Mouse (Mus musculus): ENCODE results near the gene Gm3625.
"Not testable (repeated sequence)": the region's sequence is repeated elsewhere in the genome, so short reads cannot be mapped to it uniquely, and the experiment has no call there.

The Gm3625 gene

DNA sequence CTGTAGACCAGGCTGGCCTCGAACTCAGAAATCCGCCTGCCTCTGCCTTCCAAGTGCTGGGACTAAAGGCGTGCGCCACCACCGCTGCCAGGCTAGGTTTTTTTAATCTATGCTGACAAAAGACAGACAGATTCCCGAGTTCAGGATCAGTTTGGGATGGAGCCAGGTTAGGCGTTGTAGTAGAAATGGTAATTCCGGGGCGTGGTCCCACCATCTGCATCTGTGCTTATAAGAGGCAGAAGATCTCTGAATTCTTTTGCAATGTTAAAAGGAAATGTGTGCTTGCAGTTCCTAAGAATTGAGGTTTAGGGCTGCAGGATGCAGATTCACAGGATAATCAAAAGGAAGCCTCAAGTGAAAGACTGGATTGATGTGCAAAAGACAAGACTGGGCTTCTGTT is 35.8 kb downstream of the Gm3625 start:
- in situ Hi-C loops (cut with MboI; ENCODE audit: low sequenced_read_pairs), result no loop called here

DNA sequence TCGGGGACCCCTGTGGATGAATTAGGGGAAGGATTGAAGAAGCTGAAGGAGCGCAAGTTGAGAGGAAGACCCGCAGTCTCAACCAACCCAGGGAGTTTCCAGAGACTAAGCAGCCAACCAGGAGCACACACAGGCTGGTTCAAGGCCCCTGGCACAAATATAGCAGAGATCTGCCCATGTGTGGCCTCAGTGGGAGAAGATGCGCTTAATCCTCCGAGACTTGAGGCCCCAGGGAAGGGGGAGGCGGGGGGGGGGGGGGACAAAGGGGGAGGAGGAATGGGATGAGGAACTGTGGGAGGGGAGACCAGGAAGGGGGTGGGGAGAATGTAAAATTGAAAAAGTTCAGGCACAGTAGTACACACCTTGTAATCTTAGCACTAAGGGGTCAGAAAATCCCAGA is 37.3 kb downstream of the Gm3625 start:
- in situ Hi-C loops (cut with MboI; ENCODE audit: low sequenced_read_pairs), result no loop called here

DNA sequence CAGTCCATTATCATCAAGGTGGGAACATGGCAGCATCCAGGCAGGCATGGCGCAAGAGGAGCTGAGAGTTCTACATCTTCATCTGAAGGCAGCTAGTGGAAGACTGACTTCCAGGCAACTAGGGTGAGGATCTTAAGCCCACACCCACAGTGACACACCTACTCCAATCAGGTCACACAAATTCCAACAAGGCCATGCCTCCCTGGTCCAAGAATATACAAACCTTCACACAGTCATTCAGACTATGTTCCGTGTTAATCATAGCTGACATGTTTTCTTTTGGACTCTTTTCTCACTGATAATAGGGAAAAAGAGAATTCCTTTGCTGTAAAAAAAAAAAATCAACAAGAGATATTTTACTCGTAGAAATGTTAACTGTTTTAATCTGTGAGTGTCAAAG is 39.0 kb downstream of the Gm3625 start:
- in situ Hi-C loops (cut with MboI; ENCODE audit: low sequenced_read_pairs), result not testable (repeated sequence)

DNA sequence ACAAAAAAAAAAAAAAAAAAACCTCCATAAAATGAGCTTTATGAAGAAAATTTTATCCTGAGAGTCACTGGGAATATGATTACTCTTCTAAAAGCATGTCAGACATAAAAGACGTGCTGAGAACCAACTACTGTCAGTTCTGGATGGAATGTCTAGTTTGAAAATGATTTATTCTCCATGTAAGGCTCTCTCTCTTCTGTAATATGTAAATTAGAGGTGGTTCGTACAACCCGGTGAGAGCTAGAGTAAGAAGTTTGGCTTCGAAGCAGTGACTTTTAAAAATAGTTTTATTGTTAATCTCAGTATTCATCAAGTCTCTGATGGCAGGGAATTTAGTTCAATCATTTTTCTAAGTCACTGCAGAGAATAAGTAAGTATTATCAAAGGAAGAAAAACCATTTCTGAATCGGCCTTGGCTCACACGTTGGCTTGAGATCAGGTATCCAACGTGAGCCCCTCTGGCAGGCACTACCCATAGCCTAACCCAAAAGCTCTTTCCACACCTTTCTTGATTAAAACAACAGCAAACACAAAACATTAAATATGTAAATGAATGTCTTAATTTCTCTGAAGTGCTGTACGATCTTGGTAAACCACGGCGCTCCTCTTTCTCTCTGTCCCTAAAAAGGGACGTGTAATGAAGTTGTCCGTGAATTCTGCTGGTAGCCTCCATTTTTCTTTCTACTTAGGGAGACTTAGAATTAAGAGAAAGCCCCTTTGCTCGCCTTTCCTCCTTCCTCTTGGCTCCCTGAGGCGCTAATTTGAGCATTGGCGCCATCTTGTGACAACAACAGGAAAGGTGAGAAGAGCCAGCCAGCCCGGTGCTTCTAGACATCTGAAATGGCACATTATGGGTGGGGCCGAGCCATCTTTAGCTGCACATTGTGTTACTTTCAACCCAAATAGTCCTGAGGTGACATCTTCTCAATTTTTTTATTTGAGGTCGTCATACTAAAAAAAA is 44.4 kb downstream of the Gm3625 start:
- in situ Hi-C loops (cut with MboI; ENCODE audit: low sequenced_read_pairs), result loop anchor here (10.0 kb wide), 1 partner anchor 444 kb away; no protein-coding TSS in a partner anchor

DNA sequence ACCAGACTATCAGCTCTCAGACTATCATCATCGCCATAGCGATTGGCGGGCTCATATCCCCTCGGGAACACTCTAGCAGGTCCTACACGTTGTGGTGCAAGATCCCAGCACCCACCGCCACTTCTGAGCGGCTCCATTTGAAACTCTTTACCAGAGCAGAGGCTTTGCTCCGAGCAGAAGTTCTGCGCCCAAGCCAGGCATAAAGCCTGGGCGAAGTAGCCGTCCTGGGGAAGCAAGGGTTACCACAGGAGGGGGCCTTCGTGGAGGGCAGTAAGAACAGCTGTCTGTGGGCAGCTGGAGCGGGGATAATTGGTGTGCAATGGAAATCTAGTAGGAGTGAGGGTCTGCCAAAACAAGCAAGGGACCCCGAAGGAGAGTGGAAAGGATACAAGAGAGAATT is 45.2 kb downstream of the Gm3625 start:
- in situ Hi-C loops (cut with MboI; ENCODE audit: low sequenced_read_pairs), result loop anchor here (10.0 kb wide), 1 partner anchor 443 kb away; no protein-coding TSS in a partner anchor

DNA sequence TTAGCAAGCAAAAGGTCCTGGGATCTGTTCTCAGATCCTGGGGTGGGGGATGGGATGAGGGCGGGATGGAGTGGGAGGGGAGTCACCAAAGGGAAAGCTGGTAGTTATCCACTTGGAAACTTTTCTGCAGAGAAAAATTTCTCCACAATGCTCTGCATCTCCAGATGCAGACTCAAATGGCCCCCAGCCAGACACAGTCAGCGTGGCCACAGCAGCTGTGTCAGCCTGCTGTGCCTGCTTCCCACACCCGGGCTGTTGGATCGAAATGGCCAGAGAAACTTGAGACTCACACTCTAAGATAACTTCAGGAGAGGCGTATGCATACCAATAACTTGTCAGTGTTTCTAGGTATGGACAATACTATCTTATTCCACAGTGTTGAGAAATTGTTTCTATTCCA is 46.2 kb downstream of the Gm3625 start:
- in situ Hi-C loops (cut with MboI; ENCODE audit: low sequenced_read_pairs), result loop anchor here (10.0 kb wide), 1 partner anchor 442 kb away; no protein-coding TSS in a partner anchor

DNA sequence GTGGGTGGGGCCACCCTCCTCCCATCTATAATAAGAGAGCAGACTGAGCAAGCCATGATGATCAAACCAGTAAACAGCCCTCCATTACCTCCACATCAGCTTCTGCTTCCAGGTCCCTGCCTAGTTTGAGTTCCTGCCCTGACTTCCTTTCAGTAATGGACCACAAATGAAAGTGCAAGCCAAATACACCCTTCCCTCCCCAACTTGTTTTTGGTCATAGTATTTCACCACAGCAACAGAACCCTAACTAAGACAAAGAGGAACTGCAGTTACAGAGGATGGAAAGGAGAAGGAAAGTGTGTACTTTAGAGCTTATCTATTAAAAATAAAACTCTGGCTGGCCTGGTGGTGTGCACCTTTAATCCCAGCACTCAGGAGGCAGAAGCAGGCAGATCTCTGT is 47.3 kb downstream of the Gm3625 start:
- in situ Hi-C loops (cut with MboI; ENCODE audit: low sequenced_read_pairs), result loop anchor here (10.0 kb wide), 1 partner anchor 441 kb away; no protein-coding TSS in a partner anchor

DNA sequence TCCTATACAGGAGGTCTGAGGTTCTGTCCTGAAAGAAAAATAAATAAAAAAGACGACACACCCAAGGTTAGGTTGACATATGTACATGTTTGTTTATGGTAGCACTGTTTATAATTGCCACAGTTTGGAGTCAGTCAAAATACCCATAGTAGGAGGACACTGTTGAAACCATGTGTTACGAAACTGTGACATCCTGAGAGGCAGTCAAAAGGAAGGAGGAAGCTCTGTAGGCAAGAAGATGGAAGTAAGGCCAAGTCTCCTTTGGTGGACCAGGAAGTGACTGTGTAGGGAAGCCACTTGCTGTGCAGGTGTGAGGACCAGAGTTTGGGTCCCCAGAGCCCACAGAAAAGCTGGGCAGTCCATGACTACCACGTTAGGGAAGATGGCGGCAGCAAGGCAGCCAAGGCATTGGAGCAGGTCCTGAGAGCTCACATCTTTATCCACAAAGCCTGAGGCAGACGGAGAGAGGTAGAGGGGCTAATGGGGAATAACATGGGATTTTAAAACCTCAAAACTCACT is 48.3 kb downstream of the Gm3625 start:
- in situ Hi-C loops (cut with MboI; ENCODE audit: low sequenced_read_pairs), result loop anchor here (10.0 kb wide), 1 partner anchor 440 kb away; no protein-coding TSS in a partner anchor

Data from CH12F3 (cell line).